Mouse (Mus musculus): ENCODE measurements around the gene Tmem74b. TPM values are rescaled to one million over a fixed set of nuclear protein-coding genes. Genes with fewer than 3 reads are reported as not detected.
A peak's percentile ranks its signal among the peaks of the same experiment; 100 is the strongest.

Tmem74b gene
- polyA plus RNA-seq, 1 experiment from 2014 or later = 30.8 TPM

DNA sequence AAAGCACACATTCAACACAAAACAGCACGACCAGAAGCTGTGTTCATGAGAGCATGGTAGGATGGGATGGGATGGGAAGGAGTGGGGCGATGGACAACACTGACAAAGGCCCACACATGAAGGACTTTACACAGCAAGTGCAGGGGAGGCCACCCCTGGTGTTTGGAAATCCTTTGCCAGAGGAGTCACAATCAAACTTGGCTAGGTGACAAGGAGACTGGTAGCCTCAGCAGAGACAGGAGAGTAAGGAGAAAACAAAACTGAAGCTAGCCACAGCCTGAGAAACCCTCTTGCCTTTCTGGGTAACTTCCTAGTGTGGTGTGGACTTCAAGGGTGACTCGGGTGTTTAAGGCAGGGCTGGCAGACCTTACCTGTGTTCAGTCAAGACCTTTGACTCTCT, 37.3 kb downstream of the Tmem74b start:
- no peak for ATAC-seq
- Histone ChIP-seq H3K4me3 (ENCODE audit: low read depth, low read length) (no peak overlapping the region), H3K4me1 (ENCODE audit: control insufficient read depth, insufficient read depth, low read length) (peaks cover 19% of the 10 kb centered on the region), H3K36me3 (ENCODE audit: control insufficient read depth, insufficient read depth, low read length) (peaks cover 2% of the 10 kb centered on the region; the same call in 1 of the 2 replicates), H3K4me2 (ENCODE audit: low read length) (no peak overlapping the region), H3K9me3 (replicated peaks; ENCODE audit: control insufficient read depth, low read length, poor library complexity, severe bottlenecking) (no peaks in the 10 kb centered on the region), H3K27ac (ENCODE audit: low read length) (no peak overlapping the region), H3K27me3 (ENCODE audit: control insufficient read depth, insufficient read depth, low read depth, low read length) (no peaks in the 10 kb centered on the region), H3K9ac (ENCODE audit: low read depth, low read length) (no peak overlapping the region)
- WGBS = 87% methylated on average over 3 of the region's 3 CpGs

DNA sequence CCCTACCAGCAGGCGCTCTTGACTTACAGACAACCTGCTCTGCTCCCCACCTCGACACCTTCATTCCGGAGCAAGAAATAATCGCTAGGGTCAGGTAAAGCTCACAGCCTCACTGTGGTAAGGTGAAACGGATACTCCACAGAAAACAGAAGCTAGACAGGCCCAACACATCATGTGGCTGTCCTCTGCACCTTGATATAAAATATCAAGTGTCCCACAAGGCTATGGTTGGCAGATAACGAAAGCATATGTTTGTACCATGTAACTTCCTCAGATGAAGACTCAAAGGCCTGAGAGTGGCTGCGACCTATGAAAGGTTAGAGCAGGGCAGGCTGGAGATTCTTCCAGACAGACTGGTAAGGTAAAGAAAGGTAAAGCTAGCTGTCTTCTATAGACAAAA, 37.7 kb downstream of the Tmem74b start:
- Histone ChIP-seq H3K36me3 (ENCODE audit: control insufficient read depth, insufficient read depth, low read length) (no peaks in the 10 kb centered on the region), H3K4me1 (ENCODE audit: control insufficient read depth, insufficient read depth, low read length) (peaks cover 19% of the 10 kb centered on the region), H3K27me3 (ENCODE audit: control insufficient read depth, insufficient read depth, low read depth, low read length) (no peaks in the 10 kb centered on the region), H3K4me3 (ENCODE audit: low read depth, low read length) (no peak overlapping the region), H3K4me2 (ENCODE audit: low read length) (peak overlapping the region; percentile 94), H3K27ac (ENCODE audit: low read length) (no peak overlapping the region), H3K9ac (ENCODE audit: low read depth, low read length) (no peak overlapping the region), H3K9me3 (replicated peaks; ENCODE audit: control insufficient read depth, low read length, poor library complexity, severe bottlenecking) (no peaks in the 10 kb centered on the region)
- no peak for ATAC-seq
- WGBS = 90% methylated on average over 7 of the region's 7 CpGs

DNA sequence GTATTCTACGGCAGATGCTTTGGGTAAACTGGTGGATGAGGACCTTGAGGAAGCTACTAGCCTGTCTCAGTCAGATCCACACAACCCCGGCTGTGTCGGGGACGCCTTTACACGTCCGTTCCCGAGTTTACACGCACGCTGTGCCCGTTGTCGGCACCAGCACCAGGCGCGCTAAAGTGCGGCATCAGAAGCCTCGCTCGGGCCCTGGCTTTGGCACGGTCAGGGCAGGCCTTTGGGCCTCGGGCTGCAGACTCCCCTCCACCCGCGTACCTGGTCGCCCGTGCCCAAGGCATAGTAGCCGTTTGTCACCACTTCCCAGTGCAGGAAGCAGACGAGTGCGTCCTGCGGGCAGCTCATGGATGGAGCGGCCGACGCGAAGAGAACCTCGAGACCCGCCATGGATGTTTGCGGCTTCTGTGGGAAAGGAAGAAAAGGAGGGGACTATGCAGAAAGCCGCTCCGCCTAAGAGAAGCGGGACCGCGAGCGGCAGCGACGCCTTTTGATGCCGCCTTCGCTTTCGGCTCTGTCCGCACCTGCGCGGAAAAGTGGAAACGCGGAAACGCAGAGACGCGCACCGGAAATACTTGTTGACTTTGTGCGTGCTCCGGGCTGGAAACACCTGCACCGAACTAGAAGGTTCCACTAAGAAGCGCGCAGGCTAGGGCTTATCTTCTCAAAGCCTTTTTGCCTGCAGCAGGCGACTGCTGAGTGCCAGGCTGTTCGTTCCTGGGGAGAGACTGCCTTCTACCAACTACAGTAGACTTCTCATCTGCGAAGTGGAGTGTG, 39.1 kb downstream of the Tmem74b start:
- peak overlapping the region; percentile 94 for H3K4me2 ChIP-seq (ENCODE audit: low read length)
- peaks cover 19% of the 10 kb centered on the region for H3K4me1 ChIP-seq (ENCODE audit: control insufficient read depth, insufficient read depth, low read length)
- no peaks in the 10 kb centered on the region for H3K9me3 ChIP-seq (replicated peaks; ENCODE audit: control insufficient read depth, low read length, poor library complexity, severe bottlenecking)
- peak; percentile 93 for ATAC-seq
- H3K9ac ChIP-seq (ENCODE audit: low read depth, low read length) = peak overlapping the region; percentile 88
- H3K27me3 ChIP-seq (ENCODE audit: control insufficient read depth, insufficient read depth, low read depth, low read length) = 0 out of 2 replicates have a peak, but pooled peaks cover 3% of the 10 kb centered on the region
- no peaks in the 10 kb centered on the region for H3K36me3 ChIP-seq (ENCODE audit: control insufficient read depth, insufficient read depth, low read length)
- H3K4me3 ChIP-seq (ENCODE audit: low read depth, low read length) = peak overlapping the region; percentile 90
- WGBS = under 1% methylated on average over 61 of the region's 61 CpGs
- peak overlapping the region; percentile 77 for H3K27ac ChIP-seq (ENCODE audit: low read length)

DNA sequence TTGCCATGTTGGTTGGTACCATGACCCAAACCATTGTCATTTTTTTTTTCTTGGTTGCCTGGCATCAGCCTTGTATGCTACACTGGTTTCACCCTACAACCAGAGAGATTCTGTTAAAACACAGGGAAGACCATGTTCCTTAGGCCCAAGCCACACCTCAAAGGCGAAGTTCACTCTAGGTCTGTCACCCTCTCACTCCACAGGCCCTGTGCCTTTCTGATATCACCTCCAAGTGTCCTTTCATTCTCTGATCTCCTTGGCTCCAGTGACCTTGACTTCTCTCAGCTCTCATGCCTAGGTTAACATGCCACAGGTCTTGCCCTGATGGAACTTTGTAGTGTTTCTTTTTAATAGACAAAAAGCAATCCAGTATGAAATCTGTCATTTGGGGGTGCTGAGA, 40.3 kb downstream of the Tmem74b start:
- Histone ChIP-seq H3K4me3 (ENCODE audit: low read depth, low read length) (no peak overlapping the region), H3K27ac (ENCODE audit: low read length) (no peak overlapping the region), H3K4me2 (ENCODE audit: low read length) (no peak overlapping the region), H3K4me1 (ENCODE audit: control insufficient read depth, insufficient read depth, low read length) (peaks cover 19% of the 10 kb centered on the region), H3K27me3 (ENCODE audit: control insufficient read depth, insufficient read depth, low read depth, low read length) (0 out of 2 replicates have a peak, but pooled peaks cover 3% of the 10 kb centered on the region), H3K9me3 (replicated peaks; ENCODE audit: control insufficient read depth, low read length, poor library complexity, severe bottlenecking) (no peaks in the 10 kb centered on the region), H3K9ac (ENCODE audit: low read depth, low read length) (no peak overlapping the region), H3K36me3 (ENCODE audit: control insufficient read depth, insufficient read depth, low read length) (no peaks in the 10 kb centered on the region)
- WGBS = 96% methylated on average over 1 of the region's 1 CpGs
- no peak for ATAC-seq

DNA sequence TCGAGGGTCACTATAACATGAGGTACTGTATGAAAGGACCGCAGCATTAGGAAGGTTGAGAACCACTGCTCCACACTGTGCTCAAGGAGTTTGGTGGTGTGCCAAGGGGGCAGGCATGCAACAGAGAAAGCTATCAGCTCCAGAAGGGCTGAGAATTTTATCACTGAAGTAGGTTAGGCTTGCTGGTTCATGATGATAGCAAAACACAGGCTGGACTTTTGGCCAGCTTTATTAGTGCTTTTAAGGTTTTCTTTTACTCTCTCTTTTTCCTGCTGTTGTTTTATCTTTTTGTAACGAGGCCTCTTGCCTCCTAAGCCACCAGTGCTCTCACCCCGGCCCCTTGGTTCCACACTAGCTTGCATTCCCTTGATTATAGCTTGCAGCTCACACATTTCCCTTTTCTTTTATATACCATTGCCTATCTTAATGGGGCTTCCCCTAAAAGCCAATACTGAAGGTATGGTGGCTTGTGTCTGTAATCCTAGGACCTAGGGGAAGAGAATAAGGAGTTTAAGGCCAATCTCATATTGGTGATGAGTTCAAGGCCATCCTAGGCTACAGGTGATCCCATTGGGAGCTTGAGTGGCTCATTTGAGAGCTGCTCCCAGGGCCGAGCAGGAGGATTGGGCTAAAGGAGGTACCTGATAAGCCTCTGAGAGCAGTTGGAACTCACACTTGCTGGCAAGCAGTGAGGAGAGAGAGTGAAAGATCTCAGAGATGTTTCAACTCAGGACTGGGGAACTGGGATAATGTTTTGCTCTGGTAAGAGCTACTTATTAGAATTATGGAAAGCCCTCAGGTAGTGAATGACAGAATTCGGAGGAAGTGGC, 41.3 kb downstream of the Tmem74b start:
- Histone ChIP-seq H3K4me2 (ENCODE audit: low read length) (no peak overlapping the region), H3K9ac (ENCODE audit: low read depth, low read length) (no peak overlapping the region), H3K27ac (ENCODE audit: low read length) (no peak overlapping the region), H3K9me3 (replicated peaks; ENCODE audit: control insufficient read depth, low read length, poor library complexity, severe bottlenecking) (no peaks in the 10 kb centered on the region), H3K4me3 (ENCODE audit: low read depth, low read length) (no peak overlapping the region), H3K27me3 (ENCODE audit: control insufficient read depth, insufficient read depth, low read depth, low read length) (0 out of 2 replicates have a peak, but pooled peaks cover 3% of the 10 kb centered on the region), H3K4me1 (ENCODE audit: control insufficient read depth, insufficient read depth, low read length) (peaks cover 19% of the 10 kb centered on the region), H3K36me3 (ENCODE audit: control insufficient read depth, insufficient read depth, low read length) (no peaks in the 10 kb centered on the region)
- no peak for ATAC-seq
- 68% methylated on average over 6 of the region's 6 CpGs for WGBS

DNA sequence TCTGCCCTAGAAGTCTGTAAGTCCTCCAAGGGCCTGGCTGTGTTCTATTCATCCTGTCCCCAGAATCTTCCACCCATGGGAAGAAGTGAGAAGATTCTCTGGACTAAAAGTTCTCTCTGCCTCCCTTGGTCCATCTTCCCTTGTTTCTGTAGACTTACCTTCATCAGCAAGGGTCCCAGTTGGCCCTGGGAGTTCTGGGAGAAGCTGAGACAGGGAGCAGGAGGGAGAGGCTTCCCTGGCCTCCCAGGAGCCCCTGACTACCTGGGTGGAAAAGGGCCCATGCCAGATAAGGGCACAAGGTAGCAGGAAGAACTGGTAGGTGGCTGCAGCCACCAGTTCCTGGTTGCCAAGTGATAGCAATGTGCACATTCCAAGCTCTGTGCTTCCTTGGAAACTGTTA, 42.0 kb downstream of the Tmem74b start, which contains the start of gene Psmf1:
TSS of gene Psmf1 (minus strand) at position 342 of the 400 bp plus-strand sequence.
- H3K4me2 ChIP-seq (ENCODE audit: low read length) = no peak within 1 kb of the TSS
- no peaks in the 10 kb centered on the region for H3K9me3 ChIP-seq (replicated peaks; ENCODE audit: control insufficient read depth, low read length, poor library complexity, severe bottlenecking)

DNA sequence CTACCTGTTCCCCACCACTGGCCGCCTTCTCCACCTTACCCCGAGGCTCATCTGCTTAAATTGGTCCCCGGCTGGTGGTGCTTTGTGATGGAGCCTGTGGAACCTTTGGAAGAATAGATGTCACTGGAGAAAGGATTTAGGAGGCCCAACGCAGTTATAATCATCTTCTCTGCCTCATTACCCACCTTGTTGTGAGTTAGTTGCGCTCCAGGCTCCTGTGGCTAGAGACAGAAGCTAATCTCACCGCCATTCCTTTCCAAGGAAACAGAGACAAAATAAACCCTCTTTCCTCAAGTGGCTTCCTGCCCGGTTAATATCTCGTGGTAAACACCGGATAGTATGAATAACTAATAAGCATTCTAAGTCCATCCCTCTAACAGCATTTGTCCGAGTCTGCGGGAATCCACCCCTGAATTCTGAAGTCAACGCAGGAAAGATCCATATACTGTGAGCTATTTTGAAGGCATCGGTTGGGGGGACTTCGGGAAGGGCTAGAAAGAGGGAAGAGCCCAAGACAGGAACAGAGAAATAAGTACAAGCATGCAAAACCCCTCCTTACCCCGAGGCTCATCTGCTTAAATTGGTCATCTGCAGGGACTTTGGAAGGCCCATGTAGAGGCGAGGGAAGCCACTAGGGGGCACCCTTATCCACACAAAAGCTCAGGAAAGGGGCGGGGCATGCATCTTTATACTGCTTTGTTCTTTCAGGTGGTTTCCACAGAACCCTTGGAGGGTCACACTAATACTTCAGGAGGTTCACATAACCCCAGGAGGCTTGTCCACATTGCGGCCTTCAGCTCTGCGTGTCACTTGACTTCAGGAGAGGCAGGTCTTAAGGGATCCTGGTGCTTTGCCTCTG, 46.3 kb downstream of the Tmem74b start:
- Histone ChIP-seq H3K9ac (ENCODE audit: low read depth, low read length) (peak overlapping the region; percentile 31), H3K27me3 (ENCODE audit: control insufficient read depth, insufficient read depth, low read depth, low read length) (0 out of 2 replicates have a peak, but pooled peaks cover 3% of the 10 kb centered on the region), H3K4me3 (ENCODE audit: low read depth, low read length) (peak overlapping the region; percentile 7), H3K36me3 (ENCODE audit: control insufficient read depth, insufficient read depth, low read length) (no peaks in the 10 kb centered on the region), H3K9me3 (replicated peaks; ENCODE audit: control insufficient read depth, low read length, poor library complexity, severe bottlenecking) (no peaks in the 10 kb centered on the region), H3K4me1 (ENCODE audit: control insufficient read depth, insufficient read depth, low read length) (no peaks in the 10 kb centered on the region), H3K4me2 (ENCODE audit: low read length) (peak overlapping the region; percentile 23; the same call in 1 of the 2 replicates), H3K27ac (ENCODE audit: low read length) (peak overlapping the region; percentile 39)
- WGBS = 25% methylated on average over 19 of the region's 19 CpGs
- peak; percentile 88 for ATAC-seq

More for the DNA sequence above, 42.0 kb downstream of the Tmem74b start, which contains the start of gene Psmf1:
- H3K4me3 ChIP-seq (ENCODE audit: low read depth, low read length) = no peak within 1 kb of the TSS
- no peak for ATAC-seq
- no peak within 1 kb of the TSS for H3K27ac ChIP-seq (ENCODE audit: low read length)
- peaks cover 19% of the 10 kb centered on the region for H3K4me1 ChIP-seq (ENCODE audit: control insufficient read depth, insufficient read depth, low read length)
- 0 out of 2 replicates have a peak, but pooled peaks cover 3% of the 10 kb centered on the region for H3K27me3 ChIP-seq (ENCODE audit: control insufficient read depth, insufficient read depth, low read depth, low read length)
- no peak within 1 kb of the TSS for H3K9ac ChIP-seq (ENCODE audit: low read depth, low read length)
- no peaks in the 10 kb centered on the region for H3K36me3 ChIP-seq (ENCODE audit: control insufficient read depth, insufficient read depth, low read length)

DNA sequence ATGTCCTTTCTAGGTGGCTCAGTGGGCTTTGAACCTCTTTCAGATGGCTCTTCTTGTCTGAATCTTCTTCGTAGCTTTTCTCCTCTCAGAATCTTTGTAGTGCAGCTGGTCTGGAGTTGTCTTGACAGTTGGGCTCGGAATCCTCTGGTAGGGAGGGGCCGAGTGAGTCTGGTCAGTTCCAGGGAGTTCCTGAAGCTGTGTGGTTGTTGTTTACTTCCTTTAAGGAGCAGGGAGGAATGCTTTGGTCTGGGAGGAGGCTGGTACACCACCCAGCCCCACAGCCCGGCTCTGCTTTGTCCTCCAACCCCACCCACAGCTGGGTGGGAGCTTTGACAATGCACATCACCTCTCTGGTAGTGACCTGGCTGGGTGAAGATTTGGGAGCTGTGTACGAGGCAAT, 49.5 kb downstream of the Tmem74b start:
- Histone ChIP-seq H3K27me3 (ENCODE audit: control insufficient read depth, insufficient read depth, low read depth, low read length) (no peaks in the 10 kb centered on the region), H3K36me3 (ENCODE audit: control insufficient read depth, insufficient read depth, low read length) (no peaks in the 10 kb centered on the region), H3K27ac (ENCODE audit: low read length) (no peak overlapping the region), H3K9me3 (replicated peaks; ENCODE audit: control insufficient read depth, low read length, poor library complexity, severe bottlenecking) (no peaks in the 10 kb centered on the region), H3K9ac (ENCODE audit: low read depth, low read length) (no peak overlapping the region), H3K4me2 (ENCODE audit: low read length) (no peak overlapping the region), H3K4me3 (ENCODE audit: low read depth, low read length) (no peak overlapping the region), H3K4me1 (ENCODE audit: control insufficient read depth, insufficient read depth, low read length) (no peaks in the 10 kb centered on the region)
- 76% methylated on average over 5 of the region's 5 CpGs for WGBS
- ATAC-seq = no peak

Data from midbrain, embryonic 16.5 days (tissue).